Mouse (Mus musculus): Measurements from ENCODE around the gene Kansl1. TPM values are rescaled to one million over a fixed set of nuclear protein-coding genes. Genes with fewer than 3 reads are reported as not detected.

The Kansl1 gene
- total and polyA plus RNA-seq, 2 experiments from 2014 or later: 22.0 to 65.3 TPM

DNA sequence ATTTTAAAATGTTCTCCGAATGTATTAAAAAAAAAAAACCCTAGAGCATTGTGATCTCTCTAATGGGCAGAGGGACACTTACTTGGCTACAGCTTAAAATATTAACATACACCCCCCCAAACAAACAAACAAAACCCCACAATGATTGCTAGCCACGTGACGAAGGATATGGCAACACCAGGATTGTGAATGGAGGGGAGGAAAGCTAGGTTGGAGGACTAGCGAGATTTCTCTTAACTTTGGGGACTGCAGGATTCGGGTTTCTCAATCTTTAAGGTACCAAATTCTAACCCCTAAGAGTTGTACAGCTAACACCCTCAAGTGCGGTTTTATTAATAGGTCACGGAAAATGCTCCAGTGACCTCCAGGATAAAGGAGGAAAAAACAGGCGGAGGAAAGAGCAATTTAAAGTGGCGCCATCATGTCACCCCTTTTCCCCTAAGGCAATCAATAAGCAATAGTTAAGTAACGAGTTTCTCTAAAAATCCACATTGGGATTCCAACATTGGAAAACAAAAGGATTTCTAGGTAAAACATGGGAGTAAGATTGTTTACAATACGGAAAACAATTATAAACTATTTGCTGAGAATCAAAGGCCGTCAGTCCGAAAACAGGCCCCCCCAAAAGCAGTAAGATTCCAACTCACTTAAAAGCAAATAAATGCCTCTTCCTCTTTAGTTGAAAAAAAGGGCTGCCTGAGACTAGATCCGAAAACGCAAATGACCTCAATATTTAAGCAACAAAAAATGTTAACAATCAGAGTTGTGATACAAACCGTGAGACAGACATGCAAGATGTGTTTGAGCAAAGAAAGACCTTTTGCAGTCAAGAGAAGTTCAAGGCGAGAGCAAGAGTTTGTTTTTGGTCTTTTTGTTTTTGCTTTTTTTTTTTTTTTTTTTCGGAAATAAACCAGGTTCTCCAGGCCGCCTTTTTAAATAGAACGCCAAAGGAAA is 27.9 kb downstream of the Kansl1 start:
- H3K9me3 ChIP-seq (ENCODE audit: low read length): no peaks in the 10 kb centered on the region
- under 1% methylated on average over 20 of the region's 20 CpGs for WGBS
- H3K4me2 ChIP-seq (ENCODE audit: low read depth): peak overlapping the region; percentile 62
- no peaks in the 10 kb centered on the region for H3K27me3 ChIP-seq (ENCODE audit: insufficient read depth, low read length)
- H3K4me3 ChIP-seq (ENCODE audit: low read depth, low read length): peak overlapping the region; percentile 94
- peak overlapping the region; percentile 97 for H3K9ac ChIP-seq
- ATAC-seq (no peak), DNase-seq (peak; percentile 19)
- peaks cover 4% of the 10 kb centered on the region; the same call in 1 of the 2 replicates for H3K4me1 ChIP-seq (ENCODE audit: insufficient read depth)
- H3K27ac ChIP-seq (ENCODE audit: low read depth, low read length): peak overlapping the region; percentile 100
- no peak for TF ChIP-seq CTCF (IDR thresholded peaks at IDR 0.05; ENCODE audit: low read depth)
- no peaks in the 10 kb centered on the region for H3K36me3 ChIP-seq (ENCODE audit: insufficient read depth)

DNA sequence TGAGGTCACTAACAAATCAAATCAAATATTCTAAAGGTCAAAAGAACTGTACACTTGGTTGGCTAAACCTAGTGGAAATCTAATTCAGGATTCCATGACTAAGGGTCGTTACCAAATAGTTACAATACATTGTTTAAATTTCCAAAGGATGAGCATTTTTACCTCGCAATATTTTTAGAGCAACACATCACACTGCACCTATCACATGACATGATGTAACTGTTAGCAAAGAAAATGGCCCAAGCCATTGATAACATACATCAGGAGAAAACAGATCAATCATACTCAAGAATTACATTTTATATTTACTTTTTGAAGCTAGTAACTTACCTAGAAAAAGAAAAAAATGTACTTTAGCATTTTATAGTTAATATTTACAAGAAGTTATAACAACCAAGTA is 29.0 kb downstream of the Kansl1 start:
- no peak overlapping the region for H3K27ac ChIP-seq (ENCODE audit: low read depth, low read length)
- no peaks in the 10 kb centered on the region for H3K9me3 ChIP-seq (ENCODE audit: low read length)
- peak overlapping the region; percentile 10; the same call in 1 of the 2 replicates for H3K4me3 ChIP-seq (ENCODE audit: low read depth, low read length)
- no peaks in the 10 kb centered on the region for H3K27me3 ChIP-seq (ENCODE audit: insufficient read depth, low read length)
- H3K4me1 ChIP-seq (ENCODE audit: insufficient read depth): peaks cover 4% of the 10 kb centered on the region; the same call in 1 of the 2 replicates
- no peak for TF ChIP-seq CTCF (IDR thresholded peaks at IDR 0.05; ENCODE audit: low read depth)
- DNase-seq: no peak
- 28% methylated on average over 2 of the region's 2 CpGs for WGBS
- H3K4me2 ChIP-seq (ENCODE audit: low read depth): peak overlapping the region; percentile 39
- H3K9ac ChIP-seq: no peak overlapping the region
- no peaks in the 10 kb centered on the region for H3K36me3 ChIP-seq (ENCODE audit: insufficient read depth)
- ATAC-seq: no peak

DNA sequence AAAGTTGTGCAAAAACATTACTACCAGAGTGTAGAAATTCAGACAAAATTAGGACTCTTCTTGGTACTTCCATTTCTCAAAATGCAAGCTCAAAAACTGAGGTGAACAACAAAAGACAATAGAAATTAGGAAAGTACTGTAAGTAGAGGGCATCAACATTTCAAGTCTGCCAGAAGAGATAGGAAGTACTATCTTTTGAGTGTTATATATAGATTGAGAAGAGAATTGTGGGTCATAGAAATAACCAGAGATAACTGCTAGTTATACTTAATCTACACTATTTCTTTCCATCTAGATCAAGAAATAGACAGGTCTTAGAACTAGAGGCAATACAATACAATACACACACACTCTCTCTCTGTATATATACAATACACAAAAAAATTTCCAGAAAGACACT is 30.2 kb downstream of the Kansl1 start:
- H3K4me1 ChIP-seq (ENCODE audit: insufficient read depth): peaks cover 4% of the 10 kb centered on the region; the same call in 1 of the 2 replicates
- H3K27ac ChIP-seq (ENCODE audit: low read depth, low read length): no peak overlapping the region
- no peaks in the 10 kb centered on the region for H3K36me3 ChIP-seq (ENCODE audit: insufficient read depth)
- H3K9me3 ChIP-seq (ENCODE audit: low read length): no peaks in the 10 kb centered on the region
- TF ChIP-seq CTCF (IDR thresholded peaks at IDR 0.05; ENCODE audit: low read depth): no peak
- no peak overlapping the region for H3K4me3 ChIP-seq (ENCODE audit: low read depth, low read length)
- H3K9ac ChIP-seq: no peak overlapping the region
- H3K27me3 ChIP-seq (ENCODE audit: insufficient read depth, low read length): no peaks in the 10 kb centered on the region
- no peak for ATAC-seq
- no peak for DNase-seq
- no peak overlapping the region for H3K4me2 ChIP-seq (ENCODE audit: low read depth)

DNA sequence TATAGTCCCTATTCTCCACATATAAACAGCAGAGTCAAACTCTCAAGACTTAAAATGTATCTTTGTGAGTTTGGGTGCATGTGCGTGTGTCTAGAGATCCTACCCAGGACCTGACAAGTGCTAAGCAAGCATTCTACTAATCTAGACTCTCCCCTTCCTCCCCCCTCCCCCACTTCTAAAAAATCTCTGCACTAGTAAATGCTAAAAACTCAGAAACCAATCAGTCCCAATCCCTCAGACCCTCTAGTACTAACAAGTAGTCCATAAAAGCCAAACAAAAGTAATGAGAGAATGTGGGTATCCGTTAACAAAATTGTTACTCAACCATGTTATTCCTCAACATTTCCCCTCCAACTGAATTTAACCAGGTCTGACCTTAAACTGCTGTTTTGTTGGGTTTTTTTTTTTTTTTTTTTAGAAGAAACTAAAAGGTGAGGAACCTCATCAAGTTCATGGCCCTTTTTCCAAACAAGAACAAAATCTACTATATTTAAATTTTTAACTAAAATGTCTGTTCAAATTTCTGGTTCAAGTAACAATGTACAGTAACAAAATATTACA is 32.2 kb downstream of the Kansl1 start:
- Histone ChIP-seq H3K36me3 (ENCODE audit: insufficient read depth) (no peaks in the 10 kb centered on the region), H3K27ac (ENCODE audit: low read depth, low read length) (no peak overlapping the region), H3K9me3 (ENCODE audit: low read length) (no peaks in the 10 kb centered on the region), H3K4me3 (ENCODE audit: low read depth, low read length) (no peak overlapping the region), H3K4me1 (ENCODE audit: insufficient read depth) (peaks cover 8% of the 10 kb centered on the region; the same call in 1 of the 2 replicates), H3K4me2 (ENCODE audit: low read depth) (no peak overlapping the region), H3K27me3 (ENCODE audit: insufficient read depth, low read length) (no peaks in the 10 kb centered on the region), H3K9ac (no peak overlapping the region)
- WGBS: 80% methylated on average over 2 of the region's 2 CpGs
- DNase-seq: no peak
- TF ChIP-seq CTCF (IDR thresholded peaks at IDR 0.05; ENCODE audit: low read depth): no peak
- no peak for ATAC-seq

DNA sequence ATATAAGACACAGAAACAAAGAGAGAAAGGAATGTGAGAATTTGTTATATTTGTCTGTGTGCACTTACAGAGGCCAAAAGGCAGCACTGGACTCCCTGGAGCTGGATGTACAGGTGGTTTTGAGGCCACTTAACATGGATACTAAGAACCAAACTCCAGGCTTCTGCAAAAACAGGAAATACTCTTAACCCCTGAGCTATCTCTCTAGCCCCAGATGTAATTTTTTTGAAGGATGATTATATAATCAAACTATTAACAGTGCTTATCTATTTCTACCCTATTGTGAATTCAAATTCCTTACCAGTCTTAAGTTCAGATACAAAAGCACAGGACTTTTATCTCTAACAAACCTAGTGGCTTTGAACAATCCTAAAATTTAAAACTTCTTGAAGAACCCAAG is 32.9 kb downstream of the Kansl1 start:
- Histone ChIP-seq H3K4me2 (ENCODE audit: low read depth) (no peak overlapping the region), H3K9ac (no peak overlapping the region), H3K27me3 (ENCODE audit: insufficient read depth, low read length) (no peaks in the 10 kb centered on the region), H3K9me3 (ENCODE audit: low read length) (no peaks in the 10 kb centered on the region), H3K36me3 (ENCODE audit: insufficient read depth) (no peaks in the 10 kb centered on the region), H3K4me3 (ENCODE audit: low read depth, low read length) (no peak overlapping the region), H3K27ac (ENCODE audit: low read depth, low read length) (no peak overlapping the region), H3K4me1 (ENCODE audit: insufficient read depth) (peaks cover 8% of the 10 kb centered on the region; the same call in 1 of the 2 replicates)
- no peak for ATAC-seq
- TF ChIP-seq CTCF (IDR thresholded peaks at IDR 0.05; ENCODE audit: low read depth): no peak
- DNase-seq: no peak

DNA sequence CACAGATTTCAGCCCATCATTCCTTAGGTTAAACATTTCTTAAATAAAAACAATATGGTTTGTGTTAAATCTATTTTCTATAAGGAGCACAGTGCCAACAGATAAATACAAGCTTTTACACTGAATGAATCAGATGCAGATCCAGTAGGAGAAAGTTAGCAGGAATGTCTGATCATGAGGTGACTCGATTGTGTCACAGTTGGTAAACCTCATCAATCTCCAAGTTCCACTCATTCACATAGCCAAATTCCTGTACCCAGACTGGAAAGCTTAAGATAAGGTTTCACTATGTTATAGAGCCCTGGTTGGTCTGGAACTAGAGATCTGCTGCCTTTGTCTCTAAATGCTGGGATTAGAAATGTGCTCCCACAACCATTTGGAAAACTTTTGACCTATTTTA is 33.5 kb downstream of the Kansl1 start:
- ATAC-seq: no peak
- H3K9me3 ChIP-seq (ENCODE audit: low read length): no peaks in the 10 kb centered on the region
- no peak for TF ChIP-seq CTCF (IDR thresholded peaks at IDR 0.05; ENCODE audit: low read depth)
- no peaks in the 10 kb centered on the region for H3K27me3 ChIP-seq (ENCODE audit: insufficient read depth, low read length)
- no peaks in the 10 kb centered on the region for H3K36me3 ChIP-seq (ENCODE audit: insufficient read depth)
- H3K9ac ChIP-seq: no peak overlapping the region
- DNase-seq: no peak
- WGBS: 84% methylated on average over 1 of the region's 1 CpGs
- no peak overlapping the region for H3K4me2 ChIP-seq (ENCODE audit: low read depth)
- H3K27ac ChIP-seq (ENCODE audit: low read depth, low read length): no peak overlapping the region
- H3K4me1 ChIP-seq (ENCODE audit: insufficient read depth): peaks cover 8% of the 10 kb centered on the region; the same call in 1 of the 2 replicates
- H3K4me3 ChIP-seq (ENCODE audit: low read depth, low read length): no peak overlapping the region

DNA sequence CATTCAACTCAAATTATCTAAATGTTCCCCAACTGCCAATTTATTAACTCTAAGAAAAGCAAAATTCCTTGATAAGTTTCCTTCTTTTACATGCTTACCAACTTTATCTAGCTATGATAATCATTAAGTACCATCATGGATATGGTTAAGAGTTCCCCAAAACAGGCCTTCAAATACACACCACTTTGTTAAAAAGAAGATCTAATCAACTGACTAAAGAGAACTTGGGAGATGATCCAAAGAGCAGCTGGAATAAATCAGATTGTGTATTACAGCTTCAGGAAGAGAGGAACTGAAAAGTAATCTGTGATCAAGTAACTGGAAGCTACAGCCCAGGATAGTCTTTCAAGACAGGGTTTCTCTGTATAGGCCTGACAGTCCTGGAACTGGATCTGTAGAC is 36.4 kb downstream of the Kansl1 start:
- no peak for TF ChIP-seq CTCF (IDR thresholded peaks at IDR 0.05; ENCODE audit: low read depth)
- 0 out of 2 replicates have a peak, but pooled peaks cover 3% of the 10 kb centered on the region for H3K4me1 ChIP-seq (ENCODE audit: insufficient read depth)
- H3K9me3 ChIP-seq (ENCODE audit: low read length): no peaks in the 10 kb centered on the region

More for the DNA sequence above, 36.4 kb downstream of the Kansl1 start:
- no peak overlapping the region for H3K4me3 ChIP-seq (ENCODE audit: low read depth, low read length)
- no peaks in the 10 kb centered on the region for H3K27me3 ChIP-seq (ENCODE audit: insufficient read depth, low read length)
- no peaks in the 10 kb centered on the region for H3K36me3 ChIP-seq (ENCODE audit: insufficient read depth)
- no peak for ATAC-seq
- no peak overlapping the region for H3K9ac ChIP-seq
- H3K27ac ChIP-seq (ENCODE audit: low read depth, low read length): no peak overlapping the region
- no peak for DNase-seq
- no peak overlapping the region for H3K4me2 ChIP-seq (ENCODE audit: low read depth)
